Mouse (Mus musculus) heart, embryonic 11.5 days (tissue): ENCODE data around the gene Sorl1. TPM values are rescaled to one million over a fixed set of nuclear protein-coding genes. Genes with fewer than 3 reads are reported as not detected.

ENCODE experiments used
- ATAC-seq: fragments of 200-750 bp; cut with Nextera tagmentation; replicated peaks from 2 replicates; pipeline ENCODE4 v1.8.0; 2017; ENCODE audit warnings: moderate library complexity; ENCODE audit not compliant: insufficient number of reproducible peaks, low FRiP score, low TSS enrichment
- H3K27ac ChIP-seq: fragments of 300-500 bp; sonication (generic); 2 replicates; pipeline ENCODE4 v1.5.1; 2014; ENCODE audit warnings: mild to moderate bottlenecking, low read depth, low read length
- H3K27me3 ChIP-seq: fragments of 300-500 bp; sonication (generic); 2 replicates; pipeline ENCODE4 v1.6.1; 2014; ENCODE audit warnings: mild to moderate bottlenecking, low read length, mixed read lengths; ENCODE audit not compliant: control insufficient read depth, insufficient read depth
- H3K36me3 ChIP-seq: fragments of 300-500 bp; sonication (generic); 2 replicates; pipeline ENCODE4 v1.6.1; 2014; ENCODE audit warnings: mild to moderate bottlenecking, low read length, moderate library complexity, mixed read lengths; ENCODE audit not compliant: control insufficient read depth, insufficient read depth
- H3K4me1 ChIP-seq: fragments of 300-500 bp; sonication (generic); 2 replicates; pipeline ENCODE4 v1.6.1; 2014; ENCODE audit warnings: low read length; ENCODE audit not compliant: control insufficient read depth, insufficient read depth
- H3K4me2 ChIP-seq: fragments of 300-500 bp; sonication (generic); 2 replicates; pipeline ENCODE4 v1.6.1; 2014; ENCODE audit warnings: mild to moderate bottlenecking, moderate library complexity
- H3K4me3 ChIP-seq: fragments of 300-500 bp; sonication (generic); 2 replicates; pipeline ENCODE4 v1.5.1; 2014; ENCODE audit warnings: low read depth, low read length
- H3K9ac ChIP-seq: fragments of 300-500 bp; sonication (generic); 2 replicates; pipeline ENCODE4 v1.6.1; 2014; ENCODE audit warnings: mild to moderate bottlenecking, low read depth, low read length, moderate library complexity
- H3K9me3 ChIP-seq: fragments of 300-500 bp; sonication (generic); replicated peaks from 2 replicates; pipeline ENCODE4 v1.6.1; 2016; ENCODE audit warnings: low read length; ENCODE audit not compliant: control insufficient read depth
- WGBS: fragments of 180-500 bp; shearing (Covaris S2); extraction: QIAGEN DNeasy Blood & Tissue Kit; methylation state at CpG from one replicate; pipeline ENCODE4 v1.1.7; 2014; ENCODE audit not compliant: insufficient replicate concordance; 5-methylcytosine and 5-hydroxymethylcytosine counted together
- polyA plus RNA-seq: library from polyadenylated mRNA; unstranded; fragments of >200 nt; fragmentation: Nextera tagmentation; extraction: Ambion mirVana; gene quantifications from 2 replicates; pipeline ENCODE4 v1.2.1, GENCODE M21; 2014

Gene Sorl1
- 7.6 and 8.8 TPM in 2 replicates for polyA plus RNA-seq

DNA sequence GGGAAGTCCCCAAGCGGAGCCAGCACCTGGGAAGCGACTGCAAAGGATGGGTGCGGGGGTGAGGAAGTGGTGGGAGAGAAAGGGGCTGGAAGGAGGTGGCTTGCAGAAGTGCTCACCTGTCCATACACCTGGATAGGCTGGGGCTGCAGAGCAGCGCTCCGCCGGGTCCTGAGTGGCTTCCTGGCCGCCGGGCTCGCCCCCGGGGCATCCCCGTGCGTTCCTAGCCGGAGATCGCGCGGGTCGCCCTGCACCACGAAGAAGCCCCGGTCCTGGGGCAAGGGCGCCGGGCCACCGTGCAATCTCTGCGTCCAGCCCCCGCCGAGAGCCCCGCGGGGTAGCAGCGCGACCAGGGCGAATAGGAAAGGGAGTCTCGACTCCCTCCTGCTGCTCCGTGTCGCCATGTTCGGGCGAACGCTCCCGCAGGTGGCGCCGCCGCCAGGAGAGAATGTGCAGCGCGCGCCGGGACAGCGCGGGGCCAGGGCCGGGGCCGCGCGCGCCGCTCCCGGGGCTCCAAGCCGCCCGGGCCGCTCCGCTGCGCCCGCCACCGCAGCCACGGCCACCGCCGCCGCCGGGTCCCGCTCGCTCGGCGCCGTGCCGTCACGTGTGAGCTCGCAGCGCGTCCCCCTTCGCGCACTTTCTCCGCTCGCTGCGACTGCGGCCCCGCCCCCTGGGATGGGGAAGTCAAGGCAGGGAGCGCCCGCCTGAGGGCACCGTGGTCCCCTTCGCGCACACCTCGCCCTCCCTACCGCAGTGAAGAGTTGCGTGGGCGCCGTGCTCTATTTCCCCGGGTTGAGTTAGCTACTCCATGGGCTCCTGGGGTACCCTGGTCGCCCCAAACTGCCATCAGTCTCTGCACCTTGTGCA lies at the start of gene Sorl1:
Gene Sorl1, minus strand, starts transcription at position 585 of the 864 bp plus-strand sequence.
- under 1% methylated on average over 50 of the region's 94 CpGs for WGBS
- peaks cover 2% of the 10 kb centered on the region; the same call in 1 of the 2 replicates for H3K4me1 ChIP-seq

DNA sequence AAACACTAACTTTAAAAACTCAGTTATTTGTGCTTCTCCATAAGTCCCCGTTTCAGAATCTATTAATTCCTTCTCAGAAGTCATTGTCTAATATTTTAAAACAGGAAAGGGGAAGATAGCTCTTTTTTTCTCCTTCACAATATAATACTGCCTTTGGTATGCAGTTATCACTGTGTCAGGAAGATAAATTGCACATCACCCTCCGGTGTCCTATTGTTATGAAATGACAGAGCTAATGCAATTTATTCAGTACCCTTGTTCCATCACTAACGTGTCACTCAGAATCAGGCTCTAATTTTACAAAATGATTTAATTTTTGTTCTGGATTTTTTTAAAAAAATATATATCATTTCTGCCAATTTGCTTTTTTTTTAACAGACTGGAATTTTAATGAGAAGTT lies 49.7 kb upstream of the Sorl1 start:
- Histone ChIP-seq H3K4me3 (no peak overlapping the region), H3K9me3 (no peaks in the 10 kb centered on the region), H3K4me2 (no peak overlapping the region), H3K27ac (no peak overlapping the region), H3K27me3 (no peaks in the 10 kb centered on the region), H3K9ac (no peak overlapping the region), H3K36me3 (no peaks in the 10 kb centered on the region), H3K4me1 (no peaks in the 10 kb centered on the region)
- ATAC-seq: no peak
- WGBS: 72% methylated on average over 3 of the region's 3 CpGs

More for the DNA sequence above, at the start of gene Sorl1:
- Histone ChIP-seq H3K36me3 (no peaks in the 10 kb centered on the region), H3K27ac (no peak within 1 kb of the TSS), H3K4me3 (peak within 1 kb of the TSS; percentile 79), H3K9ac (peak within 1 kb of the TSS; percentile 76), H3K9me3 (no peaks in the 10 kb centered on the region), H3K27me3 (peaks cover 16% of the 10 kb centered on the region), H3K4me2 (peak within 1 kb of the TSS; percentile 88)
- peak; percentile 69 for ATAC-seq

DNA sequence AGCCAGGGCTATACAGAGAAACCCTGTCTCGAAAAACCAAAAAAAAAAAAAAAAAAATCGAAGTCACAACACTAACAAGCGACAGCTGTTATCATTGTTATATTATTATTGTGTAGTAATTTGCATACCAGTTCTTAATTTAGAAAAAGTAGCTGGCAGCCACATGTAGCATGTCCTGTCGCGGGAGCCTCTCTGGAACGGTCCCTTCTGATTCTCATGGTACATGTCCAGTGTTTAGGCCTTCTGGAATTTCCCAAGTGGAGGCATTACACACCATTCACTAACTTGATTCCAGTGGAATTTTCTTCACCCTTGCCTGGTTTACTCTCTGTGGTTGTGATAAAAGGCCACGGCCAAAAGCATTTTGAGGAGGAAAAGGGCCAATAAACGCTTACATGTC lies 45.4 kb upstream of the Sorl1 start:
- ATAC-seq: no peak
- 78% methylated on average over 8 of the region's 8 CpGs for WGBS
- H3K4me1 ChIP-seq: no peaks in the 10 kb centered on the region
- no peak overlapping the region for H3K27ac ChIP-seq
- no peak overlapping the region for H3K4me3 ChIP-seq
- H3K36me3 ChIP-seq: no peaks in the 10 kb centered on the region
- H3K27me3 ChIP-seq: no peaks in the 10 kb centered on the region
- no peak overlapping the region for H3K9ac ChIP-seq
- no peaks in the 10 kb centered on the region for H3K9me3 ChIP-seq
- no peak overlapping the region for H3K4me2 ChIP-seq

- Histone ChIP-seq H3K4me1 (no peaks in the 10 kb centered on the region), H3K4me3 (no peak overlapping the region), H3K27me3 (no peaks in the 10 kb centered on the region), H3K27ac (no peak overlapping the region), H3K36me3 (no peaks in the 10 kb centered on the region), H3K9ac (no peak overlapping the region), H3K4me2 (no peak overlapping the region), H3K9me3 (no peaks in the 10 kb centered on the region)
- ATAC-seq: no peak
- 89% methylated on average over 7 of the region's 7 CpGs for WGBS
Measured at GRCm38 (mm10) chr9:42169025-42169424, 44.9 kb upstream of the Sorl1 start.

GRCm38 (mm10) chr9:42164930-42165329 lies 40.8 kb upstream of the Sorl1 start:
- H3K27ac ChIP-seq: no peak overlapping the region
- H3K4me2 ChIP-seq: no peak overlapping the region
- H3K9me3 ChIP-seq: no peaks in the 10 kb centered on the region; the same call in 1 of the 2 replicates
- H3K4me1 ChIP-seq: 0 out of 2 replicates have a peak, but pooled peaks cover 3% of the 10 kb centered on the region
- no peak overlapping the region for H3K4me3 ChIP-seq
- no peaks in the 10 kb centered on the region for H3K36me3 ChIP-seq
- no peak for ATAC-seq
- 64% methylated on average over 2 of the region's 2 CpGs for WGBS
- H3K27me3 ChIP-seq: no peaks in the 10 kb centered on the region
- no peak overlapping the region for H3K9ac ChIP-seq

DNA sequence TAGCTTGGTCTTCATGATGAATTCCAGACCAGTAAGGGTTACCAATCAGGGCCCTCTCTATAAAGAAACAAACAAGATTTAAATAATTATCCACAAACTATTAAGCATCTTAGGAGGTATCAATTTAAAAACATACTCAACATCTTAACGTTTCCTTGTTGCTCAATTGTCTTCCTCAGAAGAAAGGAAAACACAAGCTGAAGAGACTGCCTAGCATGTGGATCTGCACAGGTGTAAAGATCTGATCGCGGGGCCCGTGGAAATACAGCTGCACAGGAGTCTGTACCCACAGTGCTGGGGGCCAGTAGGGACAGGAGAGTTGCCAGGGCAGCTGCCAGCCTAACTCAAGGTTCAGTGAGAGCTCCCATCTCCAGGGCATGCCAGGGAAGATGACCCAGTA lies 38.9 kb upstream of the Sorl1 start:
- WGBS: 74% methylated on average over 4 of the region's 4 CpGs
- ATAC-seq: no peak

GRCm38 (mm10) chr9:42159376-42159775 lies 35.3 kb upstream of the Sorl1 start:
- H3K36me3 ChIP-seq: no peaks in the 10 kb centered on the region
- no peak overlapping the region for H3K4me3 ChIP-seq
- no peaks in the 10 kb centered on the region; the same call in 1 of the 2 replicates for H3K9me3 ChIP-seq
- no peak overlapping the region for H3K4me2 ChIP-seq
- no peaks in the 10 kb centered on the region for H3K27me3 ChIP-seq
- no peak overlapping the region for H3K9ac ChIP-seq
- WGBS: 50% methylated on average over 5 of the region's 5 CpGs
- H3K27ac ChIP-seq: no peak overlapping the region
- 0 out of 2 replicates have a peak, but pooled peaks cover 3% of the 10 kb centered on the region for H3K4me1 ChIP-seq
- ATAC-seq: no peak

More for the DNA sequence above, 38.9 kb upstream of the Sorl1 start:
- no peak overlapping the region for H3K9ac ChIP-seq
- no peak overlapping the region for H3K4me3 ChIP-seq
- no peaks in the 10 kb centered on the region for H3K27me3 ChIP-seq
- no peaks in the 10 kb centered on the region; the same call in 1 of the 2 replicates for H3K9me3 ChIP-seq
- H3K4me2 ChIP-seq: no peak overlapping the region
- H3K27ac ChIP-seq: no peak overlapping the region
- no peaks in the 10 kb centered on the region for H3K36me3 ChIP-seq
- H3K4me1 ChIP-seq: 0 out of 2 replicates have a peak, but pooled peaks cover 3% of the 10 kb centered on the region

- ATAC-seq: no peak
- Histone ChIP-seq H3K4me3 (no peak overlapping the region), H3K9me3 (no peaks in the 10 kb centered on the region; the same call in 1 of the 2 replicates), H3K9ac (no peak overlapping the region), H3K36me3 (no peaks in the 10 kb centered on the region), H3K27ac (no peak overlapping the region), H3K4me1 (0 out of 2 replicates have a peak, but pooled peaks cover 3% of the 10 kb centered on the region), H3K27me3 (no peaks in the 10 kb centered on the region), H3K4me2 (no peak overlapping the region)
- 53% methylated on average over 5 of the region's 5 CpGs for WGBS
Measured at GRCm38 (mm10) chr9:42158652-42159051, 34.6 kb upstream of the Sorl1 start.
